In the genomic region with DNA sequence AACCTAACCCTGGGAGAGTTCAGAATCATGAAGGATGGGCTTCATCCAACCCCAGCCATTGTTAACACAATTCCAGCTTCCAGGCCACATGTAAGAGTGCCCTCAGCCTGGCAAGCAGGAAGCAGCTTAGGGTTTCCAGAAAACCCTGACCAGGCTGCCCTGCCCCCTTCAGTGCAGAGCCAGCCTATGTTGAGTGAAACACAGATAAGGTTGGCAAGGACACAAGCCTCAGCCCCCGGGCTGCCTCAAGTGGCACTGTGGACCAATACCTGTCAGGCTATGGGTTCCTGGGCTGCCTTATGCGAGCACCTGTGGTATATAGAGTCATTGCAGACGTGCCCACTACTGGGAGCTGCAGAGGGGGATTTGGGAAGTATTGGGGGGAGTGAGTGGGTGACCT, we compare ENCODE assay signal across 27 mouse cellular contexts. TPM values are rescaled to one million over a fixed set of nuclear protein-coding genes. Genes with fewer than 3 reads are reported as not detected.
DNase-seq lines count a peak whose midpoint lies in the region; ATAC-seq lines count a peak whose summit lies in the region.
"Had no signal": no experiment of that assay in that cellular context is flagged by ENCODE, and none has a peak within 500 bp of the region (broad histone marks: within the 10 kb centered on the region; RNA-seq: fewer than 3 reads in every experiment).

No protein-coding gene starts in this region.

- no peak overlapping the region for H3K4me2 ChIP-seq in heart, embryonic 16.5 days (ENCODE audit: low read depth, low read length)
- H3K4me2 ChIP-seq: forebrain, embryonic 13.5 days; heart, embryonic 13.5 days; hindbrain, embryonic 14.5 days; intestine, embryonic 15.5 days; midbrain, embryonic 12.5 days; neural tube, embryonic 12.5 days had no signal

- intact Hi-C loops in heart, postnatal 14 days (cut with DNase I) = no loop called here
- intact Hi-C loops in left cerebral cortex, postnatal 14 days (cut with DNase I) = no loop called here

- H3K27ac ChIP-seq in heart, embryonic 16.5 days (ENCODE audit: low read length) = no peak overlapping the region
- H3K27ac ChIP-seq in limb, embryonic 10.5 days = no peak overlapping the region
- H3K27ac ChIP-seq: forebrain, embryonic 13.5 days; heart, embryonic 13.5 days; hindbrain, embryonic 14.5 days; intestine, embryonic 15.5 days; midbrain, embryonic 12.5 days; neural tube, embryonic 12.5 days had no signal

- no peaks in the 10 kb centered on the region for H3K9me3 ChIP-seq in heart, embryonic 16.5 days (replicated peaks; ENCODE audit: control insufficient read depth, low read length)
- no peaks in the 10 kb centered on the region for H3K9me3 ChIP-seq in limb, embryonic 10.5 days (replicated peaks)
- H3K9me3 ChIP-seq: forebrain, embryonic 13.5 days; heart, embryonic 13.5 days; intestine, embryonic 15.5 days; midbrain, embryonic 12.5 days; neural tube, embryonic 12.5 days had no signal

- H3K27me3 ChIP-seq in heart, embryonic 16.5 days (ENCODE audit: control insufficient read depth, insufficient read depth, low read length) = no peaks in the 10 kb centered on the region
- no peaks in the 10 kb centered on the region for H3K27me3 ChIP-seq in limb, embryonic 10.5 days (ENCODE audit: low read depth, poor library complexity, severe bottlenecking)
- H3K27me3 ChIP-seq: forebrain, embryonic 13.5 days; heart, embryonic 13.5 days; intestine, embryonic 15.5 days; midbrain, embryonic 12.5 days; neural tube, embryonic 12.5 days had no signal

- H3K36me3 ChIP-seq in heart, embryonic 16.5 days (ENCODE audit: control insufficient read depth, insufficient read depth) = no peaks in the 10 kb centered on the region
- H3K36me3 ChIP-seq in limb, embryonic 10.5 days = no peaks in the 10 kb centered on the region
- H3K36me3 ChIP-seq: heart, embryonic 13.5 days; intestine, embryonic 15.5 days; midbrain, embryonic 12.5 days; neural tube, embryonic 12.5 days had no signal

- peak; percentile 31 to 43 for DNase-seq in lung, adult 18-20 months
- DNase-seq in lung, postnatal 14 days = no peak
- DNase-seq in heart, postnatal 14 days = peak; percentile 22 to 43
- DNase-seq in left cerebral cortex, postnatal 14 days (ENCODE audit: low spot score in 2 of 2) = no peak
- DNase-seq in limb, embryonic 10.5 days (ENCODE audit: low spot score) = no peak
- DNase-seq: adrenal gland, adult 2 months; cerebellum, adult 9-11 months; gastrocnemius, postnatal 25 days; kidney, adult 9 months; kidney, postnatal 25 days; liver; liver, postnatal 0 days; right cerebral cortex, postnatal 14 days; spleen, adult 18-20 months; thymus, adult 18-20 months had no signal

- H3K4me1 ChIP-seq in heart, embryonic 16.5 days (ENCODE audit: control insufficient read depth, insufficient read depth, low read length) = peaks cover 19% of the 10 kb centered on the region
- H3K4me1 ChIP-seq in limb, embryonic 10.5 days = 0 out of 2 replicates have a peak, but pooled peaks cover 4% of the 10 kb centered on the region
- H3K4me1 ChIP-seq: forebrain, embryonic 13.5 days; intestine, embryonic 15.5 days; midbrain, embryonic 12.5 days; neural tube, embryonic 12.5 days had no signal

- WGBS in heart, embryonic 16.5 days = 41% methylated on average over 3 of the region's 3 CpGs
- WGBS in limb, embryonic 10.5 days = 78% methylated on average over 3 of the region's 3 CpGs

- H3K4me3 ChIP-seq in heart, embryonic 16.5 days (ENCODE audit: low read length) = no peak overlapping the region
- no peak overlapping the region for H3K4me3 ChIP-seq in limb, embryonic 10.5 days
- H3K4me3 ChIP-seq: forebrain, embryonic 13.5 days; heart, embryonic 13.5 days; intestine, embryonic 15.5 days; midbrain, embryonic 12.5 days; neural tube, embryonic 12.5 days had no signal

- H3K9ac ChIP-seq in heart, embryonic 16.5 days (ENCODE audit: low read length) = no peak overlapping the region
- H3K9ac ChIP-seq: forebrain, embryonic 13.5 days; heart, embryonic 13.5 days; hindbrain, embryonic 14.5 days; intestine, embryonic 15.5 days; liver, postnatal 0 days; midbrain, embryonic 12.5 days; neural tube, embryonic 12.5 days had no signal

- peak; percentile 81 for ATAC-seq in heart, embryonic 16.5 days (replicated peaks; ENCODE audit: extremely low read depth, insufficient read depth, low FRiP score)
- peak; percentile 62 for ATAC-seq in megakaryocyte-erythroid progenitor cell, adult 5-6 weeks (replicated peaks; ENCODE audit: low FRiP score, low TSS enrichment, poor library complexity, severe bottlenecking)
- ATAC-seq: forebrain, embryonic 13.5 days; intestine, embryonic 15.5 days; liver, postnatal 0 days had no signal

RNA-seq across cellular contexts. Expression of a gene that starts 6.4 kb away (rescaled TPM):
- 0.14 and 0.18 TPM in 2 replicates for polyA plus RNA-seq in heart, embryonic 16.5 days (2015; fragmentation: Nextera tagmentation; extraction: Ambion mirVana)
- not detected for total RNA-seq in heart, postnatal 14 days (2021)
- 3.4 and 5.8 TPM in 2 replicates for total RNA-seq in megakaryocyte-erythroid progenitor cell, adult 5-6 weeks (2014; fragmentation: Nextera tagmentation)
- 0.38 TPM in 1 of 2 replicates, not detected in the other for total RNA-seq in megakaryocyte-erythroid progenitor cell, adult 5-6 weeks (2017)
- total RNA-seq in left cerebral cortex, postnatal 14 days (2021) = not detected
- polyA plus RNA-seq in limb, embryonic 10.5 days (2016; fragmentation: Nextera tagmentation; extraction: Ambion mirVana) = 0.14 and 0.15 TPM in 2 replicates
- total RNA-seq: adrenal gland, adult 2 months; gastrocnemius, postnatal 25 days; layer of hippocampus, adult 8-10 months; left cerebral cortex, postnatal 36 days had no signal
- polyA plus RNA-seq: cortical plate, adult 2 months had no signal

RNA-seq across cellular contexts. Expression of a gene that starts 28.7 kb away (rescaled TPM):
- 0.31 and 1.1 TPM in 2 replicates for polyA plus RNA-seq in heart, embryonic 16.5 days (2015; fragmentation: Nextera tagmentation; extraction: Ambion mirVana)
- total RNA-seq in heart, postnatal 14 days (2021) = under 1 TPM; 0.10 to 0.26 TPM
- not detected in 2 replicates for total RNA-seq in megakaryocyte-erythroid progenitor cell, adult 5-6 weeks (2014; fragmentation: Nextera tagmentation)
- total RNA-seq in megakaryocyte-erythroid progenitor cell, adult 5-6 weeks (2017) = not detected in 2 replicates
- under 1 TPM; 0.55 to 0.70 TPM for total RNA-seq in left cerebral cortex, postnatal 14 days (2021)
- 0.05 and 0.29 TPM in 2 replicates for polyA plus RNA-seq in limb, embryonic 10.5 days (2016; fragmentation: Nextera tagmentation; extraction: Ambion mirVana)
- polyA plus RNA-seq: embryonic facial prominence, embryonic 11.5 days had no signal

Comparison
In these comparisons a context has a peak if more than half of its experiments do, and no peak if none do; other contexts are left out.
1. DNase-seq: peak in lung, adult 18-20 months (2 of 2) and heart, postnatal 14 days (2 of 2); none in lung, postnatal 14 days (single experiment), left cerebral cortex, postnatal 14 days (0 of 2) and limb, embryonic 10.5 days (single experiment).